In genomic region chr8:120424829-120425198, GRCm38 (mm10) we compare ENCODE assay signal across 9 mouse cellular contexts.
DNase-seq lines count a peak whose midpoint lies in the region; ATAC-seq and TF ChIP-seq lines count a peak whose summit lies in the region.
"Had no signal": no experiment of that assay in that cellular context is flagged by ENCODE, and none has a peak within 500 bp of the region (broad histone marks: within the 10 kb centered on the region; RNA-seq: fewer than 3 reads in every experiment).

No protein-coding gene starts in this region.

- H3K4me1 ChIP-seq in heart, embryonic 13.5 days: peaks cover 76% of the 10 kb centered on the region
- peaks cover 85% of the 10 kb centered on the region for H3K4me1 ChIP-seq in E14TG2a.4 (replicated peaks; ENCODE audit: low read depth, low read length)
- H3K4me1 ChIP-seq in forebrain, postnatal 0 days (ENCODE audit: insufficient read depth): peaks cover 31% of the 10 kb centered on the region
- peaks cover 95% of the 10 kb centered on the region for H3K4me1 ChIP-seq in midbrain, embryonic 10.5 days

- no peak overlapping the region for H3K4me3 ChIP-seq in heart, embryonic 13.5 days
- H3K4me3 ChIP-seq in E14TG2a.4 (replicated peaks; ENCODE audit: low read length): 0 out of 2 replicates have a peak overlapping the region, but pooled peaks have one; percentile 23
- no peak overlapping the region for H3K4me3 ChIP-seq in forebrain, postnatal 0 days (ENCODE audit: low read depth, low read length)
- H3K4me3 ChIP-seq in midbrain, embryonic 10.5 days: peak overlapping the region; percentile 29; the same call in 1 of the 2 replicates

- DNase-seq in heart, postnatal 10 days: no peak
- DNase-seq in forebrain, postnatal 0 days: no peak
- DNase-seq in midbrain, embryonic 10.5 days (ENCODE audit: low spot score): no peak
- DNase-seq in cerebellum, adult 18-20 months: no peak
- no peak for DNase-seq in adrenal gland, adult (ENCODE audit: inconsistent age in 2 of 2, low spot score in 1 of 2)
- DNase-seq: kidney, adult 2 months had no signal

- H3K9ac ChIP-seq in heart, embryonic 13.5 days: peak overlapping the region; percentile 67
- peak overlapping the region; percentile 37 for H3K9ac ChIP-seq in forebrain, postnatal 0 days

- intact Hi-C loops in heart, postnatal 10 days (cut with DNase I): no loop called here

- H3K27ac ChIP-seq in heart, embryonic 13.5 days (replicated peaks): peak overlapping the region; percentile 89
- H3K27ac ChIP-seq in forebrain, postnatal 0 days (ENCODE audit: low read depth, low read length): peak overlapping the region; percentile 86
- H3K27ac ChIP-seq in midbrain, embryonic 10.5 days (replicated peaks): peak overlapping the region; percentile 87

- 46% methylated on average over 4 of the region's 4 CpGs for WGBS in heart, embryonic 13.5 days
- WGBS in forebrain, postnatal 0 days: 18% methylated on average over 4 of the region's 4 CpGs
- 37% methylated on average over 4 of the region's 4 CpGs for WGBS in midbrain, embryonic 10.5 days

- H3K9me3 ChIP-seq in heart, embryonic 13.5 days: no peaks in the 10 kb centered on the region
- peaks cover 3% of the 10 kb centered on the region; the same call in 1 of the 2 replicates for H3K9me3 ChIP-seq in E14TG2a.4 (ENCODE audit: low read length)
- no peaks in the 10 kb centered on the region for H3K9me3 ChIP-seq in forebrain, postnatal 0 days (ENCODE audit: low read length)
- H3K9me3 ChIP-seq in midbrain, embryonic 10.5 days (replicated peaks): no peaks in the 10 kb centered on the region

- H3K4me2 ChIP-seq in heart, embryonic 13.5 days: peak overlapping the region; percentile 45
- H3K4me2 ChIP-seq in forebrain, postnatal 0 days (ENCODE audit: low read depth): no peak overlapping the region

- 0 out of 2 replicates have a peak, but pooled peaks cover 5% of the 10 kb centered on the region for H3K27me3 ChIP-seq in heart, embryonic 13.5 days (replicated peaks)
- H3K27me3 ChIP-seq in E14TG2a.4 (ENCODE audit: insufficient read depth, low read length): peaks cover 20% of the 10 kb centered on the region
- H3K27me3 ChIP-seq in forebrain, postnatal 0 days (ENCODE audit: insufficient read depth, low read length): no peaks in the 10 kb centered on the region
- H3K27me3 ChIP-seq in midbrain, embryonic 10.5 days (ENCODE audit: low read depth, poor library complexity, severe bottlenecking): peaks cover 81% of the 10 kb centered on the region

- ATAC-seq in heart, embryonic 13.5 days (ENCODE audit: extremely low read depth, insufficient number of reproducible peaks, low FRiP score, low TSS enrichment): no peak
- ATAC-seq in forebrain, postnatal 0 days: no peak
- ATAC-seq in inflammation-experienced regulatory T-cells, adult 6 months: no peak

- H3K36me3 ChIP-seq in heart, embryonic 13.5 days: no peaks in the 10 kb centered on the region
- H3K36me3 ChIP-seq in E14TG2a.4 (ENCODE audit: insufficient read depth, low read length): no peaks in the 10 kb centered on the region
- H3K36me3 ChIP-seq in forebrain, postnatal 0 days (ENCODE audit: insufficient read depth): no peaks in the 10 kb centered on the region
- H3K36me3 ChIP-seq in midbrain, embryonic 10.5 days: no peaks in the 10 kb centered on the region

- TF ChIP-seq CTCF in E14TG2a.4 (conservative IDR thresholded peaks at IDR 0.05; ENCODE audit: low read length): no peak
- no peak for TF ChIP-seq CTCF in forebrain, postnatal 0 days (IDR thresholded peaks at IDR 0.05; ENCODE audit: low read depth)

Comparison
In these comparisons a context has a peak if more than half of its experiments do, and no peak if none do; other contexts are left out.
1. H3K4me3 ChIP-seq: peak in E14TG2a.4 (single experiment) and midbrain, embryonic 10.5 days (single experiment); none in heart, embryonic 13.5 days (single experiment) and forebrain, postnatal 0 days (single experiment).
2. Peak in every context shown above with its lines, with median percentiles within 50 percentile points of each other: H3K27ac ChIP-seq.